Mouse (Mus musculus) intestine, embryonic 14.5 days (tissue): Measurements from ENCODE around the gene Zmym4. TPM values are rescaled to one million over a fixed set of nuclear protein-coding genes. Genes with fewer than 3 reads are reported as not detected.

Source experiments
- ATAC-seq: fragments of 200-750 bp; cut with Nextera tagmentation; replicated peaks from 2 replicates; pipeline ENCODE4 v1.8.0; 2017; ENCODE audit warnings: low read depth, moderate number of reproducible peaks, moderate TSS enrichment, moderate library complexity; ENCODE audit not compliant: low FRiP score, low TSS enrichment
- DNase-seq: peaks from one replicate; pipeline ENCODE4 v3.0.0-alpha.2; 2018; ENCODE audit warnings: low spot score
- H3K27ac ChIP-seq: fragments of 300-500 bp; sonication (generic); 2 replicates; pipeline ENCODE4 v1.5.1; 2014; ENCODE audit warnings: low read depth, mild to moderate bottlenecking, control low read depth
- H3K27me3 ChIP-seq: fragments of 300-500 bp; sonication (generic); replicated peaks from 2 replicates; pipeline ENCODE4 v1.6.1; 2014; ENCODE audit warnings: low read length, control low read depth; ENCODE audit not compliant: control insufficient read depth, insufficient read depth
- H3K36me3 ChIP-seq: fragments of 300-500 bp; sonication (generic); 2 replicates; pipeline ENCODE4 v1.6.1; 2014; ENCODE audit warnings: low read length, control low read depth; ENCODE audit not compliant: control insufficient read depth, insufficient read depth
- H3K4me1 ChIP-seq: fragments of 300-500 bp; sonication (generic); replicated peaks from 2 replicates; pipeline ENCODE4 v1.6.1; 2014; ENCODE audit warnings: low read length, control low read depth, mixed read lengths; ENCODE audit not compliant: control insufficient read depth, insufficient read depth
- H3K4me2 ChIP-seq: fragments of 300-500 bp; sonication (generic); 2 replicates; pipeline ENCODE4 v1.6.1; 2014; ENCODE audit warnings: low read length
- H3K4me3 ChIP-seq: fragments of 300-500 bp; sonication (generic); 2 replicates; pipeline ENCODE4 v1.5.1; 2014; ENCODE audit warnings: low read depth, low read length, control low read depth, mixed read lengths
- H3K9ac ChIP-seq: fragments of 300-500 bp; sonication (generic); 2 replicates; pipeline ENCODE4 v1.6.1; 2014; ENCODE audit warnings: mild to moderate bottlenecking, low read length
- H3K9me3 ChIP-seq: fragments of 300-500 bp; sonication (generic); 2 replicates; pipeline ENCODE4 v1.6.1; 2016; ENCODE audit warnings: low read length, control low read depth; ENCODE audit not compliant: control insufficient read depth
- WGBS: fragments of 180-500 bp; shearing (Covaris S2); extraction: QIAGEN DNeasy Blood & Tissue Kit; methylation state at CpG from one replicate; pipeline ENCODE4 v1.1.7; 2014; 5-methylcytosine and 5-hydroxymethylcytosine counted together
- polyA plus RNA-seq: library from polyadenylated mRNA; unstranded; fragments of >200 nt; fragmentation: Nextera tagmentation; extraction: Ambion mirVana; gene quantifications from 2 replicates; pipeline ENCODE4 v1.2.1, GENCODE M21; 2014

Gene Zmym4
- polyA plus RNA-seq, 1 experiment from 2014 or later: 17.3 TPM

GRCm38 (mm10) chr4:126846971-126847370, 121.0 kb downstream of the Zmym4 start:
- Histone ChIP-seq H3K36me3 (peaks cover 36% of the 10 kb centered on the region), H3K4me2 (no peak overlapping the region)

GRCm38 (mm10) chr4:126845664-126846063, 122.3 kb downstream of the Zmym4 start:
- ATAC-seq (no peak), DNase-seq (no peak)
- no peak overlapping the region for H3K27ac ChIP-seq
- H3K9me3 ChIP-seq: no peaks in the 10 kb centered on the region
- no peak overlapping the region for H3K4me3 ChIP-seq
- H3K27me3 ChIP-seq: no peaks in the 10 kb centered on the region
- peaks cover 37% of the 10 kb centered on the region for H3K36me3 ChIP-seq
- H3K4me2 ChIP-seq: no peak overlapping the region
- WGBS: 66% methylated on average over 4 of the region's 4 CpGs
- no peak overlapping the region for H3K9ac ChIP-seq
- H3K4me1 ChIP-seq: no peaks in the 10 kb centered on the region

More at GRCm38 (mm10) chr4:126846971-126847370, 121.0 kb downstream of the Zmym4 start:
- Histone ChIP-seq H3K27ac (no peak overlapping the region), H3K27me3 (no peaks in the 10 kb centered on the region), H3K4me1 (no peaks in the 10 kb centered on the region), H3K9ac (no peak overlapping the region), H3K4me3 (no peak overlapping the region), H3K9me3 (no peaks in the 10 kb centered on the region)
- ATAC-seq (no peak), DNase-seq (no peak)
- 58% methylated on average over 7 of the region's 7 CpGs for WGBS

- no peaks in the 10 kb centered on the region for H3K4me1 ChIP-seq
- peaks cover 36% of the 10 kb centered on the region for H3K36me3 ChIP-seq
- no peak for ATAC-seq
These were observed 125.0 kb downstream of the Zmym4 start for GRCm38 (mm10) chr4:126842911-126843310.

GRCm38 (mm10) chr4:126840996-126841560, 126.9 kb downstream of the Zmym4 start:
- H3K27me3 ChIP-seq: no peaks in the 10 kb centered on the region
- no peak overlapping the region for H3K9ac ChIP-seq
- H3K9me3 ChIP-seq: no peaks in the 10 kb centered on the region
- DNase-seq (no peak), ATAC-seq (no peak)
- no peaks in the 10 kb centered on the region for H3K4me1 ChIP-seq
- peaks cover 32% of the 10 kb centered on the region for H3K36me3 ChIP-seq
- no peak overlapping the region for H3K4me3 ChIP-seq
- H3K27ac ChIP-seq: no peak overlapping the region
- H3K4me2 ChIP-seq: no peak overlapping the region
- WGBS: 92% methylated on average over 15 of the region's 15 CpGs

More at GRCm38 (mm10) chr4:126842911-126843310, 125.0 kb downstream of the Zmym4 start:
- DNase-seq: no peak
- H3K4me2 ChIP-seq: no peak overlapping the region
- H3K27ac ChIP-seq: no peak overlapping the region
- H3K9ac ChIP-seq: no peak overlapping the region
- H3K27me3 ChIP-seq: no peaks in the 10 kb centered on the region
- H3K9me3 ChIP-seq: no peaks in the 10 kb centered on the region
- 56% methylated on average over 3 of the region's 3 CpGs for WGBS
- no peak overlapping the region for H3K4me3 ChIP-seq

- Histone ChIP-seq H3K4me1 (no peaks in the 10 kb centered on the region), H3K4me3 (no peak overlapping the region), H3K27ac (no peak overlapping the region), H3K27me3 (no peaks in the 10 kb centered on the region), H3K9me3 (no peaks in the 10 kb centered on the region), H3K36me3 (peaks cover 44% of the 10 kb centered on the region), H3K9ac (no peak overlapping the region), H3K4me2 (no peak overlapping the region)
- 16% methylated on average over 7 of the region's 7 CpGs for WGBS
- DNase-seq (peak; percentile 96), ATAC-seq (no peak)
These were observed 128.1 kb downstream of the Zmym4 start for GRCm38 (mm10) chr4:126839873-126840272.

GRCm38 (mm10) chr4:126838799-126839198, 129.1 kb downstream of the Zmym4 start:
- no peaks in the 10 kb centered on the region for H3K27me3 ChIP-seq
- H3K36me3 ChIP-seq: peaks cover 47% of the 10 kb centered on the region
- H3K27ac ChIP-seq: no peak overlapping the region
- H3K4me2 ChIP-seq: no peak overlapping the region
- WGBS: 81% methylated on average over 7 of the region's 7 CpGs
- H3K4me3 ChIP-seq: no peak overlapping the region
- DNase-seq: no peak
- no peaks in the 10 kb centered on the region for H3K4me1 ChIP-seq
- ATAC-seq: no peak
- H3K9ac ChIP-seq: no peak overlapping the region
- no peaks in the 10 kb centered on the region for H3K9me3 ChIP-seq

GRCm38 (mm10) chr4:126831122-126831521, 136.8 kb downstream of the Zmym4 start:
- ATAC-seq: no peak
- H3K9me3 ChIP-seq: no peaks in the 10 kb centered on the region
- H3K4me1 ChIP-seq: no peaks in the 10 kb centered on the region
- no peak overlapping the region for H3K4me3 ChIP-seq
- no peak for DNase-seq
- no peak overlapping the region for H3K27ac ChIP-seq
- no peak overlapping the region for H3K9ac ChIP-seq
- H3K36me3 ChIP-seq: peaks cover 23% of the 10 kb centered on the region
- 97% methylated on average over 5 of the region's 5 CpGs for WGBS
- no peaks in the 10 kb centered on the region for H3K27me3 ChIP-seq
- H3K4me2 ChIP-seq: no peak overlapping the region

GRCm38 (mm10) chr4:126823917-126824316, 144.0 kb downstream of the Zmym4 start:
- Histone ChIP-seq H3K4me1 (no peaks in the 10 kb centered on the region), H3K4me2 (no peak overlapping the region), H3K9me3 (no peaks in the 10 kb centered on the region), H3K27me3 (no peaks in the 10 kb centered on the region), H3K9ac (no peak overlapping the region), H3K4me3 (no peak overlapping the region), H3K27ac (no peak overlapping the region), H3K36me3 (peaks cover 5% of the 10 kb centered on the region; the same call in 1 of the 2 replicates)
- DNase-seq (no peak), ATAC-seq (no peak)
- 88% methylated on average over 5 of the region's 5 CpGs for WGBS
